Mouse (Mus musculus): Measurements from ENCODE around the gene Unk. TPM values are rescaled to one million over a fixed set of nuclear protein-coding genes. Genes with fewer than 3 reads are reported as not detected.
"Not testable (repeated sequence)": the region's sequence is repeated elsewhere in the genome, so short reads cannot be mapped to it uniquely, and the experiment has no call there.

Unk gene
- polyA plus RNA-seq, 1 experiment from 2014 or later, result 40.4 TPM

GRCm38 (mm10) chr11:116087194-116088130 lies 57.3 kb downstream of the Unk start:
- Histone ChIP-seq H3K4me1 (peaks cover 15% of the 10 kb centered on the region), H3K9ac (replicated peaks) (peak overlapping the region; percentile 39)
- 4% methylated on average over 31 of the region's 31 CpGs for WGBS

GRCm38 (mm10) chr11:116088188-116088587 lies 58.1 kb downstream of the Unk start:
- no peak for ATAC-seq (replicated peaks)
- no peak overlapping the region for H3K27ac ChIP-seq (replicated peaks)
- H3K27me3 ChIP-seq, result no peaks in the 10 kb centered on the region
- no peak overlapping the region for H3K4me2 ChIP-seq (replicated peaks)
- WGBS, result 89% methylated on average over 8 of the region's 8 CpGs
- H3K9ac ChIP-seq (replicated peaks), result no peak overlapping the region
- H3K4me1 ChIP-seq, result peaks cover 15% of the 10 kb centered on the region
- no peak overlapping the region for H3K4me3 ChIP-seq
- peaks cover 7% of the 10 kb centered on the region for H3K36me3 ChIP-seq
- H3K9me3 ChIP-seq, result no peaks in the 10 kb centered on the region

More at GRCm38 (mm10) chr11:116087194-116088130, 57.3 kb downstream of the Unk start:
- Histone ChIP-seq H3K9me3 (no peaks in the 10 kb centered on the region), H3K4me2 (replicated peaks) (peak overlapping the region; percentile 54), H3K36me3 (peaks cover 12% of the 10 kb centered on the region), H3K27me3 (no peaks in the 10 kb centered on the region), H3K27ac (replicated peaks) (peak overlapping the region; percentile 75), H3K4me3 (peak overlapping the region; percentile 49)
- peak; percentile 83 for ATAC-seq (replicated peaks)

GRCm38 (mm10) chr11:116088741-116089394 lies 58.7 kb downstream of the Unk start:
- Histone ChIP-seq H3K27ac (replicated peaks) (no peak overlapping the region), H3K4me1 (peaks cover 15% of the 10 kb centered on the region), H3K27me3 (no peaks in the 10 kb centered on the region), H3K4me2 (replicated peaks) (no peak overlapping the region), H3K36me3 (peaks cover under 1% of the 10 kb centered on the region; the same call in 1 of the 2 replicates), H3K4me3 (no peak overlapping the region), H3K9me3 (no peaks in the 10 kb centered on the region), H3K9ac (replicated peaks) (no peak overlapping the region)
- WGBS, result 88% methylated on average over 11 of the region's 11 CpGs
- no peak for ATAC-seq (replicated peaks)

- Histone ChIP-seq H3K4me2 (replicated peaks) (no peak overlapping the region), H3K27me3 (no peaks in the 10 kb centered on the region), H3K9ac (replicated peaks) (no peak overlapping the region), H3K9me3 (no peaks in the 10 kb centered on the region), H3K36me3 (no peaks in the 10 kb centered on the region), H3K27ac (replicated peaks) (no peak overlapping the region), H3K4me3 (no peak overlapping the region), H3K4me1 (peaks cover 15% of the 10 kb centered on the region)
- WGBS, result 94% methylated on average over 6 of the region's 6 CpGs
- ATAC-seq (replicated peaks), result no peak
Observed at GRCm38 (mm10) chr11:116089545-116089944, 59.4 kb downstream of the Unk start.

- no peak overlapping the region for H3K9ac ChIP-seq (replicated peaks)
- ATAC-seq (replicated peaks), result no peak
- WGBS, result 88% methylated on average over 6 of the region's 6 CpGs
- H3K4me2 ChIP-seq (replicated peaks), result no peak overlapping the region
- no peak overlapping the region for H3K4me3 ChIP-seq
- peaks cover 4% of the 10 kb centered on the region; the same call in 1 of the 2 replicates for H3K4me1 ChIP-seq
- H3K27ac ChIP-seq (replicated peaks), result no peak overlapping the region
- no peaks in the 10 kb centered on the region for H3K27me3 ChIP-seq
- H3K9me3 ChIP-seq, result no peaks in the 10 kb centered on the region
- no peaks in the 10 kb centered on the region for H3K36me3 ChIP-seq
Observed at GRCm38 (mm10) chr11:116091591-116091990, 61.5 kb downstream of the Unk start.

GRCm38 (mm10) chr11:116092959-116093358 lies 62.8 kb downstream of the Unk start:
- H3K9ac ChIP-seq (replicated peaks); H3K27me3 ChIP-seq: not testable (repeated sequence)

GRCm38 (mm10) chr11:116093771-116094565 lies 63.8 kb downstream of the Unk start:
- no peak overlapping the region for H3K4me2 ChIP-seq (replicated peaks)
- H3K36me3 ChIP-seq, result no peaks in the 10 kb centered on the region
- H3K9ac ChIP-seq (replicated peaks), result no peak overlapping the region
- WGBS, result 73% methylated on average over 16 of the region's 16 CpGs
- H3K27me3 ChIP-seq, result no peaks in the 10 kb centered on the region
- no peak for ATAC-seq (replicated peaks)
- no peak overlapping the region for H3K4me3 ChIP-seq
- no peaks in the 10 kb centered on the region for H3K9me3 ChIP-seq
- H3K4me1 ChIP-seq, result no peaks in the 10 kb centered on the region
- H3K27ac ChIP-seq (replicated peaks), result no peak overlapping the region

More at GRCm38 (mm10) chr11:116092959-116093358, 62.8 kb downstream of the Unk start:
- not testable (repeated sequence) for H3K4me2 ChIP-seq (replicated peaks); H3K27ac ChIP-seq (replicated peaks); H3K36me3 ChIP-seq; ATAC-seq (replicated peaks); H3K4me3 ChIP-seq; H3K9me3 ChIP-seq; H3K4me1 ChIP-seq
- 93% methylated on average over 6 of the region's 6 CpGs for WGBS

GRCm38 (mm10) chr11:116095573-116095972 lies 65.5 kb downstream of the Unk start:
- Histone ChIP-seq H3K4me2 (replicated peaks) (no peak overlapping the region), H3K9me3 (no peaks in the 10 kb centered on the region), H3K4me3 (no peak overlapping the region), H3K4me1 (no peaks in the 10 kb centered on the region), H3K36me3 (no peaks in the 10 kb centered on the region), H3K27ac (replicated peaks) (no peak overlapping the region), H3K27me3 (no peaks in the 10 kb centered on the region), H3K9ac (replicated peaks) (no peak overlapping the region)
- 87% methylated on average over 3 of the region's 3 CpGs for WGBS
- no peak for ATAC-seq (replicated peaks)

- H3K4me2 ChIP-seq (replicated peaks), result no peak overlapping the region
- H3K36me3 ChIP-seq, result no peaks in the 10 kb centered on the region
- no peaks in the 10 kb centered on the region for H3K9me3 ChIP-seq
- no peak overlapping the region for H3K4me3 ChIP-seq
- WGBS, result 92% methylated on average over 5 of the region's 5 CpGs
- ATAC-seq (replicated peaks), result no peak
- no peaks in the 10 kb centered on the region for H3K27me3 ChIP-seq
- H3K9ac ChIP-seq (replicated peaks), result no peak overlapping the region
- no peak overlapping the region for H3K27ac ChIP-seq (replicated peaks)
- 0 out of 2 replicates have a peak, but pooled peaks cover 1% of the 10 kb centered on the region for H3K4me1 ChIP-seq
Observed at GRCm38 (mm10) chr11:116096213-116097108, 66.3 kb downstream of the Unk start.

GRCm38 (mm10) chr11:116098711-116099460 lies 68.8 kb downstream of the Unk start:
- Histone ChIP-seq H3K4me2 (replicated peaks) (no peak overlapping the region), H3K4me1 (peaks cover 17% of the 10 kb centered on the region)
- WGBS, result 83% methylated on average over 14 of the region's 14 CpGs

More at GRCm38 (mm10) chr11:116098711-116099460, 68.8 kb downstream of the Unk start:
- H3K4me3 ChIP-seq, result no peak overlapping the region
- no peaks in the 10 kb centered on the region for H3K36me3 ChIP-seq
- no peak overlapping the region for H3K27ac ChIP-seq (replicated peaks)
- H3K9ac ChIP-seq (replicated peaks), result no peak overlapping the region
- no peaks in the 10 kb centered on the region for H3K9me3 ChIP-seq
- no peaks in the 10 kb centered on the region for H3K27me3 ChIP-seq
- ATAC-seq (replicated peaks), result no peak

All from forebrain, embryonic 15.5 days (tissue).